Mouse (Mus musculus) liver, adult 10 weeks (tissue): ENCODE data around the gene Ccdc163. TPM values are rescaled to one million over a fixed set of nuclear protein-coding genes. Genes with fewer than 3 reads are reported as not detected.

ENCODE experiments used
- polyA plus RNA-seq: library from polyadenylated mRNA; stranded (reverse); fragments of 350-450 nt; fragmentation: Illumina TruSeq; extraction: RNeasy Lipid Tissue Mini Kit (QIAGEN cat#74804); gene quantifications from one replicate; pipeline ENCODE4 v1.2.3, GENCODE M21; 2014; ENCODE audit warnings: low read depth, low replicate concordance

Gene Ccdc163
- 9.7 TPM for polyA plus RNA-seq

GRCm38 (mm10) chr4:116708201-116708764, at the start of gene Ccdc163, which contains the start of gene Mmachc:
Ccdc163 (plus strand) TSS chr4:116708509.
Mmachc (minus strand) TSS chr4:116708406.

GRCm38 (mm10) chr4:116685402-116686061, 22.8 kb upstream of the Ccdc163 start, which contains the start of gene Prdx1:
Prdx1 (plus strand) TSS chr4:116685544.

GRCm38 (mm10) chr4:116720343-116721097, 12.2 kb downstream of the Ccdc163 start, which contains the start of gene Tesk2:
Tesk2 (plus strand) TSS chr4:116720948.

Other genes starting within 250 kb of the Ccdc163 start
- gene Mast2, start 244.3 kb upstream of the Ccdc163 start, polyA plus RNA-seq = 4.4 TPM
- gene Ipp, start 201.0 kb upstream of the Ccdc163 start, polyA plus RNA-seq = 14.1 TPM
- gene Tmem69, start 152.6 kb upstream of the Ccdc163 start, polyA plus RNA-seq = 60.7 TPM
- gene Gpbp1l1, start 150.9 kb upstream of the Ccdc163 start, polyA plus RNA-seq = 42.1 TPM
- gene Ccdc17, start 111.9 kb upstream of the Ccdc163 start, polyA plus RNA-seq = 3.9 TPM
- gene Nasp, start 80.6 kb upstream of the Ccdc163 start, polyA plus RNA-seq = 33.0 TPM
- 415 TPM for gene Akr1a1, start 56.8 kb upstream of the Ccdc163 start, polyA plus RNA-seq
- 5,000 TPM for gene Prdx1, start 23.0 kb upstream of the Ccdc163 start, polyA plus RNA-seq
- 20.8 TPM for gene Mmachc, start 103 bp upstream of the Ccdc163 start, polyA plus RNA-seq
- 6.9 TPM for gene Tesk2, start 12.4 kb downstream of the Ccdc163 start, polyA plus RNA-seq
- gene Toe1, start 99.1 kb downstream of the Ccdc163 start, polyA plus RNA-seq = 3.3 TPM
- not detected for gene Mutyh, start 99.2 kb downstream of the Ccdc163 start, polyA plus RNA-seq
- not detected for gene Hpdl, start 113.2 kb downstream of the Ccdc163 start, polyA plus RNA-seq
- gene Zswim5, start 168.9 kb downstream of the Ccdc163 start, polyA plus RNA-seq = 0.74 TPM